Mouse (Mus musculus) right cerebral cortex, adult 18-20 months (tissue): Measurements from ENCODE around the gene Dazap1.
A peak's percentile ranks its signal among the peaks of the same experiment; 100 is the strongest.

Experiments used
- DNase-seq: peaks from one replicate; pipeline ENCODE4 v3.0.0; 2022; ENCODE audit warnings: mixed read lengths

Dazap1 gene

GRCm38 (mm10) chr10:80250059-80250458 is 11.2 kb upstream of the Dazap1 start:
- DNase-seq: no peak

- no peak for DNase-seq
These were observed 10.7 kb upstream of the Dazap1 start for GRCm38 (mm10) chr10:80250573-80250972.

- no peak for DNase-seq
These were observed 9.3 kb upstream of the Dazap1 start for GRCm38 (mm10) chr10:80252011-80252410.

GRCm38 (mm10) chr10:80252493-80253274 is 8.6 kb upstream of the Dazap1 start:
- no peak for DNase-seq

GRCm38 (mm10) chr10:80253551-80253950 is 7.7 kb upstream of the Dazap1 start:
- no peak for DNase-seq

- DNase-seq: no peak
These were observed 6.7 kb upstream of the Dazap1 start for GRCm38 (mm10) chr10:80254331-80255297.

- DNase-seq: no peak
These were observed 5.3 kb upstream of the Dazap1 start for GRCm38 (mm10) chr10:80255881-80256535.

- no peak for DNase-seq
These were observed 3.4 kb upstream of the Dazap1 start for GRCm38 (mm10) chr10:80257936-80258335.

- no peak for DNase-seq
These were observed 2.4 kb upstream of the Dazap1 start for GRCm38 (mm10) chr10:80258752-80259462.

- DNase-seq: no peak
These were observed 1.9 kb upstream of the Dazap1 start for GRCm38 (mm10) chr10:80259463-80259805.

- peak; percentile 77 for DNase-seq
These were observed 1.2 kb upstream of the Dazap1 start for GRCm38 (mm10) chr10:80259861-80260641.

GRCm38 (mm10) chr10:80261585-80261968 is 291 bp downstream of the Dazap1 start:
- DNase-seq: peak; percentile 91

GRCm38 (mm10) chr10:80262169-80262568 is 883 bp downstream of the Dazap1 start:
- DNase-seq: no peak

- no peak for DNase-seq
These were observed 1.6 kb downstream of the Dazap1 start for GRCm38 (mm10) chr10:80262776-80263365.

GRCm38 (mm10) chr10:80264341-80265148 is 3.3 kb downstream of the Dazap1 start:
- DNase-seq: peak; percentile 99

- DNase-seq: no peak
These were observed 3.8 kb downstream of the Dazap1 start for GRCm38 (mm10) chr10:80265149-80265486.

- no peak for DNase-seq
These were observed 8.8 kb downstream of the Dazap1 start for GRCm38 (mm10) chr10:80270099-80270498.

GRCm38 (mm10) chr10:80270734-80271181 is 9.5 kb downstream of the Dazap1 start:
- no peak for DNase-seq

- no peak for DNase-seq
These were observed 10.0 kb downstream of the Dazap1 start for GRCm38 (mm10) chr10:80271186-80271843.
